In genomic region chr7:100788291-100788690, GRCm38 (mm10) we compare ENCODE assay signal across 13 mouse cellular contexts.
DNase-seq lines count a peak whose midpoint lies in the region; ATAC-seq and TF ChIP-seq lines count a peak whose summit lies in the region.
"Had no signal": no experiment of that assay in that cellular context is flagged by ENCODE, and none has a peak within 500 bp of the region (broad histone marks: within the 10 kb centered on the region; RNA-seq: fewer than 3 reads in every experiment).

No protein-coding gene starts in this region.

- no peak overlapping the region for H3K9ac ChIP-seq in liver, embryonic 14.5 days (replicated peaks)
- H3K9ac ChIP-seq: forebrain, embryonic 13.5 days had no signal

- H3K4me2 ChIP-seq in liver, embryonic 14.5 days (ENCODE audit: low read depth), result no peak overlapping the region
- H3K4me2 ChIP-seq: forebrain, embryonic 13.5 days had no signal

- intact Hi-C loops in left cerebral cortex, postnatal 4 days (cut with DNase I), result no loop called here

- DNase-seq in gastrocnemius, adult 18-20 months (ENCODE audit: low spot score), result peak; percentile 61
- DNase-seq in gastrocnemius, adult 8-10 months (ENCODE audit: low spot score in 2 of 2), result no peak
- DNase-seq in liver, embryonic 14.5 days (ENCODE audit: low read depth in 3 of 3, low spot score in 3 of 3), result no peak
- no peak for DNase-seq in liver
- DNase-seq in gastrocnemius, postnatal 25 days, result peak; percentile 57
- DNase-seq in kidney, postnatal 25 days, result peak; percentile 54 to 58
- DNase-seq in cerebellum, postnatal 36 days, result no peak
- DNase-seq in left cerebral cortex, postnatal 4 days, result no peak
- DNase-seq: cerebellum, adult 11 months; thymus, adult 18-20 months had no signal

- H3K4me3 ChIP-seq in liver, embryonic 14.5 days (ENCODE audit: insufficient read depth in 1 of 2, low read depth in 2 of 2, low read length in 2 of 2), result no peak overlapping the region
- H3K4me3 ChIP-seq: forebrain, embryonic 13.5 days had no signal

- H3K36me3 ChIP-seq in liver, embryonic 14.5 days (replicated peaks; ENCODE audit: control insufficient read depth, insufficient read depth, low read depth), result no peaks in the 10 kb centered on the region

- WGBS in liver, embryonic 14.5 days (ENCODE audit: insufficient replicate concordance), result 87% methylated on average over 1 of the region's 1 CpGs

- H3K9me3 ChIP-seq in liver, embryonic 14.5 days (ENCODE audit: control insufficient read depth, low read length), result no peaks in the 10 kb centered on the region
- H3K9me3 ChIP-seq: forebrain, embryonic 13.5 days; G1E had no signal

- ATAC-seq in liver, embryonic 14.5 days (ENCODE audit: insufficient read depth), result no peak
- ATAC-seq: forebrain, embryonic 13.5 days had no signal

- H3K4me1 ChIP-seq in liver, embryonic 14.5 days (replicated peaks; ENCODE audit: control insufficient read depth in 2 of 2, insufficient read depth in 2 of 2, low read length in 1 of 2), result peaks cover 29 to 35% of the 10 kb centered on the region in 2 experiments

- H3K27me3 ChIP-seq in liver, embryonic 14.5 days (ENCODE audit: control insufficient read depth, insufficient read depth, low read length), result no peaks in the 10 kb centered on the region
- H3K27me3 ChIP-seq: forebrain, embryonic 13.5 days had no signal

- no peak for TF ChIP-seq CTCF in liver, embryonic 14.5 days (IDR thresholded peaks at IDR 0.05; ENCODE audit: low read depth)

- peak overlapping the region; percentile 25 for H3K27ac ChIP-seq in liver, embryonic 14.5 days
- H3K27ac ChIP-seq: forebrain, embryonic 13.5 days; macrophage had no signal

- no peak for TF ChIP-seq EP300 in liver, embryonic 14.5 days (IDR thresholded peaks at IDR 0.05; ENCODE audit: low read depth)

Comparison
In these comparisons a context has a peak if more than half of its experiments do, and no peak if none do; other contexts are left out.
1. DNase-seq: peak in gastrocnemius, adult 18-20 months (single experiment), gastrocnemius, postnatal 25 days (single experiment) and kidney, postnatal 25 days (2 of 2); none in gastrocnemius, adult 8-10 months (0 of 2), liver, embryonic 14.5 days (0 of 3), liver (single experiment), cerebellum, postnatal 36 days (0 of 2) and left cerebral cortex, postnatal 4 days (single experiment).